Mouse (Mus musculus): ENCODE data around the gene Akap8l. TPM values are rescaled to one million over a fixed set of nuclear protein-coding genes. Genes with fewer than 3 reads are reported as not detected.

The Akap8l gene
- total RNA-seq, 2 experiments from 2014 or later = 220 to 238 TPM

DNA sequence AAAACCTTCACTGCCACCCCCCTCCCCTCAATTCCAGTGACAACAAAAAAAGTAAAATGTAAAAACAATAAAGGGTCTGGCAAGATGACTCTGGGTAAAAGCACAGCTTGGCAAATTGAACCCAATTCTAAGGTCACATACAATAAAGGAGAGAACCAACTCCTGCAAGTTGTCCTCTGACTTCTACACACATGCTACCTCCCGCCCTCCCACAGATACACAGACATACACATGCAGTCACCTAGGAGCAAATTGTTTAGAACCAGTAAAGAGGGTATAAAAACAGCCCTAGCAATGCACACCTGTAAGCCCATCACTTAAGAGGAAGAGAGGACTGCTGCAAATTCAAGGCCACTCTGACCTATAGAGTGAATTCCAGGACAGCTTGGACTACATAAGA lies 27.6 kb downstream of the Akap8l start:
- no peak for TF ChIP-seq CTCF (conservative IDR thresholded peaks at IDR 0.05)
- no peak overlapping the region for H3K4me3 ChIP-seq
- no peak overlapping the region for H3K27ac ChIP-seq

DNA sequence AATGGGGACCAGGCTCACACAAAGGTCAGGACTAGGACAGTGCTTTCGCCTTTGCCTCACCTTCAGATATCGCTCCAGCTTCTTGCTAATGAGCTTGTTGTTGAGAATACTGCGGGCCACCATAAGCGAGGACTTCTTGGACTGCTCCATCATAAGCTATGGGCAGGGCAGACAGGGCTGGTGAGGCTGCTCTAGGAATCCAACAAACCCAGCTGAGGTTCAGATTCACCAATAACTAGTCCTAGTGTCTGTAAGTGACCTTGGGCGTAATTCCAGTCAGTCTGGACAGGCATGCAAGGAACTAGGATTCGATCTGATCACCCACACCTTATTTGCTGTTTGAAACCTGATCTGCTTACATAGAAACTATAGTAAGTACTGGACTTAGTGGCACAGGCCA lies 28.6 kb downstream of the Akap8l start:
- peak overlapping the region; percentile 98 for H3K4me3 ChIP-seq
- DNase-seq (ENCODE audit: low spot score in 2 of 2) = no peak
- H3K27ac ChIP-seq = peak overlapping the region; percentile 93
- TF ChIP-seq CTCF (conservative IDR thresholded peaks at IDR 0.05) = no peak

More for the DNA sequence above, 27.6 kb downstream of the Akap8l start:
- DNase-seq (ENCODE audit: low spot score in 2 of 2) = no peak

DNA sequence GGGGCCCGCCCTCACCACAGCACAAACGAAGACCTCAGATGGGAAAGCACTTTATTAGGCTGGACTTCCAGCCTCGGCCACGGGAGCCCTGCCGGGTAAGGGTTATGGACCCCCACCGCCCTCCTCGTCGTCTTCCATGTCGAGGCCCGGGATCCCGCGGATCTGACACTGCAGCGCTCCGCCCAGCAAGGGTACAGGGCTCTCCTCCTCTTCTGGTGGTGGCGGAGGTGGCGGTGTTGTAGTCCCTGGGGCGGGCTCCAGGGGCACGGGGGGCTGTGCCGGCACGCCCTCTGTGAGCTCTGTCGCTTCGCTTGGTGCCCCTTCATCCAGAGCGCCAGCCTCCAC lies 29.0 kb downstream of the Akap8l start:
- TF ChIP-seq CTCF (conservative IDR thresholded peaks at IDR 0.05) = peak; percentile 58
- peak overlapping the region; percentile 98 for H3K4me3 ChIP-seq
- peak overlapping the region; percentile 93 for H3K27ac ChIP-seq
- no peak for DNase-seq (ENCODE audit: low spot score in 2 of 2)

DNA sequence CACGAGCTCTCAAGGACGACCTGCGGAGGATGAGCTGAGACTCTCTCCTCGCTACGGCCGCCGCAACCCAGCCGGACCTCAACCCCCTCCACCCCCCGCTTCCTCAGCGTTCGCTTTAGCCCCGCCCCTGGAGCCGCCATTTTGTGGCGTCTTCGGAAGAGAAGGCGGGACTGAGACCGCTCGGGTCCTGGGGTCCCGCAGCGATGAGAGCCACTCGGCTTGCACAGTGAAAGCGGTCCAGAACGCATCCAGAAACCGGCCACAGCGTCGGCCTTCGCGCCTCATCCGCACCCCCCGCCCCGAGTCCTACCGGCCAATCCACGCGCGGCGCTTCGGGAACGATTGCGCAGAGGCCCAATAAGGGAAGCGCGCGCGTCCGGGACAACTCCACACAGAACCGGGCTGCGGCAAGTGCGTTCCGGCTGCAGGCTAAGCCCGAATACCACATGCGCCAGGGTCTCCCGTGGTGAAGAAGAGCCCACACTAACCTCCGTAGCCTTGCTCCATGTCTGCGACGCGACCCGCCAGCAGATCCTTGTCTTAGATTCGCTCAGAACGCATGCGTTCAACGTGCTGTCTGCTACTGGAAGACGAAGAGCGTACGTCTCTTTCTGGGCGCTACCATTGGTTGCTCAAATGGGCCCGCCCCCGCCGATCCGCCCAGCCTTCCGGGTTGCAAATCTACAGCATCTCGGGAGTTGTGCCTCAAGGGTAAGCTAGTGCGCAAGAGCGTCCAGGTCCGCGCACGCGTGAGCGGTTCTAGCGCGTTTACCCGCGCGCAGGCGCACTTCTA lies 29.6 kb downstream of the Akap8l start, which contains the start of gene Akap8:
Gene Akap8 (minus strand): TSS at position 642 of the 793 bp plus-strand sequence.
- H3K4me3 ChIP-seq = peak within 1 kb of the TSS; percentile 98
- DNase-seq (ENCODE audit: low spot score in 2 of 2) = peak; percentile 98 to 99
- H3K27ac ChIP-seq = peak within 1 kb of the TSS; percentile 93
- TF ChIP-seq CTCF (conservative IDR thresholded peaks at IDR 0.05) = peak; percentile 35

DNA sequence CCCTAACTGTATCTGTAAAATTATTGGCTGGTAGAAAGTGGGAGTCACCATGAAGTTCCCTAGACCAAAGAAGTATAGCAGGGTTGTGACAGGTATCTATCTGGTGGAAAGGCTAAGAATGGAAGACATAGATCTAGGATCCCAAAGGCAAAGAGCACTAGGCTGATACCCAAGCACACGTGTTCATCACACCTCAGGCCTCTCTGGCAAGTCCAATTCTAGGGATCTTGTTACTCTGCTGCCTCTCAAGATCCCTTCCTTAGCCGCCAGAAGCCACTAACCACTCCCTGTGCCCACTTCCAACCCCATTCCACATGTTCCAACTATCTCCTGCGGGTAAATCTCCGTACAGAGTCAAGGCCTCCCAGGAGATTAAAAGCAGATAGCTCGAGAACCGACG lies 30.5 kb downstream of the Akap8l start:
- no peak for TF ChIP-seq CTCF (conservative IDR thresholded peaks at IDR 0.05)

DNA sequence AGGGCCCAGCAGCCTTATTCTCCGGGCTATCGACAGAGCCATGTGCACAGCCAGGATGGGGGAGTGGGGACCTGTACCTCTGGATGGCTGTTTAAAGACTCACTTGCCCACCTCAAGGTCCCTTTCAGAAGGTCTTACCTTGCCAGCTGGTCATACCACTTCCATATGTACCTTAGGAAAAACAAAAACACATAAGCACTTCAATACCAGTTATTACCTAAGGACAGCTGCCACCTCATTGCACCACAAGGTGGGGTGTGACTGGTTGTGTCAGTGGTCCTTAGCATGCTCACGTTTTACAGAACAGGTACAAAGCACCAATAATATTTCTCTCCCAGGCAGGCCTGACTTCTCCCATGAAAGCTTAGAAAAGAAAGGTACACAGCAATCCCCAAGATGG lies 32.7 kb downstream of the Akap8l start:
- DNase-seq (ENCODE audit: low spot score in 2 of 2) = no peak
- Histone ChIP-seq H3K27ac (no peak overlapping the region), H3K4me3 (no peak overlapping the region)
- TF ChIP-seq CTCF (conservative IDR thresholded peaks at IDR 0.05) = peak; percentile 19; the same call in 1 of the 2 replicates

More for the DNA sequence above, 30.5 kb downstream of the Akap8l start:
- Histone ChIP-seq H3K4me3 (peak overlapping the region; percentile 98), H3K27ac (peak overlapping the region; percentile 93)
- DNase-seq (ENCODE audit: low spot score in 2 of 2) = no peak

DNA sequence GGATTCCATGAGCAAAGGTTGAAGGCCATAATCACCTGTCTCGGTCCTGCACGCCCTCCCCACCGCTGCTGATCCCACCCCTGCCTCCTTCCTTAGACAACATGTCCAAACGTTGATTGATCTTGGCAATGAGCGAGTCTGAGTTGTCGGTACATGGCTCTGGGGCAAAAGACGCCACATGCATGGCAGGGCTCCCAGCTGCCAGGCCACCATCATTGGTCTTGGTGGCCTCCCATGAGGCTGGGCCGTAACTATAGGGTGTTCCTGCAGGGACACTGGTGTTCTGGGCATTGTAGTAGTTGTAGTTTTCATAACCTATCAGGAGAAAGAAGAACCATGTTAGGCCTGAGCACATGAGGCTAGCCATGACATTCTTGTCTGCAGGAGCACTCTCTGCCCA lies 33.4 kb downstream of the Akap8l start:
- no peak for DNase-seq (ENCODE audit: low spot score in 2 of 2)
- H3K27ac ChIP-seq = no peak overlapping the region
- no peak overlapping the region for H3K4me3 ChIP-seq
- TF ChIP-seq CTCF (conservative IDR thresholded peaks at IDR 0.05) = no peak

DNA sequence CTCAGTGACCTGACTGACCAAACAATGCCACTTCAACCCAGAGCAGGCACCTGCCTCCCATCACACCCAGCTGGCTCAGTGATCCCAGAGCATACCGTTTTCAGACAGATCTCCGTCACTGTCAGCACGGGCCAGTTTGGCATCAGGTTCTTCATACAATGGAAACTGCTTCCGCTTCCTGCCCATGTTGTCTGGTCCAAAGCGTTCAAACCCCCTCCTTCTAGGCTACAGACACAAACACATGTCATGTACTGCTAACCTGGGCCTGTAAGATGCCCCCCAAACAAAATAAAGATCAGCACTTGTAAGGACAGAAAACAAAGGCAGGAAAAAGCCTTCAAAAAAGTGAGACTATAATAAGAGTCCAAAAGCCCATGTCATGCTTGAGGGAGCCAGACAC lies 34.8 kb downstream of the Akap8l start:
- no peak for TF ChIP-seq CTCF (conservative IDR thresholded peaks at IDR 0.05)

DNA sequence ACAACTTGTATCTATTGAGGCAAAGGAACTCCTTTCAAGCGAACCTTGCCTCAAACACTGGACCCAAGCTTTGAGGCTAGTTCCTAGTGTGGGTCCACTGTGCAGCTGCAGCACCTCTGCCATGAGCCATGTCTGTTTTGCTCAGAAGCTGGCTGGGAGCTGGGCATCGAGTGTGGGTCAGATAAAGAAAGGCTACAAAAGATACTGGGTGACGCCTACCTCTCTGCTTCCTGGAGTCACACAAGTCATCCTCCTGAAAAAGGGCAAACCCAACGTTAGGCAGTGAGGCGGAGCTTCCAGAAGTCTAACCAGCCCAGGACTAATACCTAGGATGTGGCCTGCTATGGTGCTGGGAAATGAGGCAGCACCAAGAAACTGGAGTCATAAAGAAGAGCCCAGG lies 36.5 kb downstream of the Akap8l start:
- Histone ChIP-seq H3K4me3 (no peak overlapping the region), H3K27ac (no peak overlapping the region)
- no peak for DNase-seq (ENCODE audit: low spot score in 2 of 2)
- no peak for TF ChIP-seq CTCF (conservative IDR thresholded peaks at IDR 0.05)

More for the DNA sequence above, 34.8 kb downstream of the Akap8l start:
- H3K4me3 ChIP-seq = no peak overlapping the region
- DNase-seq (ENCODE audit: low spot score in 2 of 2) = no peak
- no peak overlapping the region for H3K27ac ChIP-seq

DNA sequence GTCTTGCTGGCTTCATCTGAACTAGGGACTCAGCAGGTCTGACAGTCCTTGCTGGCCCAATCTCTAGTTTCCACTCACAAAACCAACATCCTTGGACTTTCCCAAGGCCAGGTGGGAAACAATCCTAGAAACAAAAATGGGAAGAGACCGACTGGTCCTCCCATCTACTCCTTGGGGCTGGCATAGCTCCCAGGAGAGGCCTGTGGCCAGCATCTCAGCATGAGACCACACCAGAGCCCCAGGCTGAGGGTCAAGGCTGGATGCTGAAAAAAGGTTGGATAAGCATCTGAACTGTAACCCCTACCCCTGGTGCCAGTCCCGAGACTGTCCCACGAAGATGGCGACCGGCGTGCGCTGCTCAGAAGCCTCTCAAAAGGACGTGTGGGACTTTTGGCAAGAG lies 37.6 kb downstream of the Akap8l start:
- Histone ChIP-seq H3K27ac (no peak overlapping the region), H3K4me3 (no peak overlapping the region)
- TF ChIP-seq CTCF (conservative IDR thresholded peaks at IDR 0.05) = no peak
- DNase-seq (ENCODE audit: low spot score in 2 of 2) = no peak

DNA sequence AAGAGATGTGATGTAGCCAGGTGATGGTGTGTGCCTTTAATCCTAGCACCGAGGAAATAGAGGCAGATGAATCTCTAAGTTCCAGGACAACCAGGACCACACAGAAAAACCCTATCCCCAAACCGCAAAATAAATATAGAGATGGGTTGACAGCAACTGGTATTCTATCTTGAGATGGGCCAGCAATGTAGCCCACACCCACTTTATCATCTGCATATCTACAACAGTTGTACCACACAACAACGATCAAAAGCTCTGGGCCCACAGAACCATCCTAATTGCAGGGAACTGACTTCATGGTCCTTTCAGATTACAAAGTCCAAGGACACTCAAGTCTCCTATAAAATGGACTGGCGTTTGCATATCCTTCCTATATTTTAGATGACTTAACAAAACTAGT lies 42.4 kb downstream of the Akap8l start:
- no peak for DNase-seq (ENCODE audit: low spot score in 2 of 2)
- no peak for TF ChIP-seq CTCF (conservative IDR thresholded peaks at IDR 0.05)
- Histone ChIP-seq H3K4me3 (no peak overlapping the region), H3K27ac (no peak overlapping the region)

DNA sequence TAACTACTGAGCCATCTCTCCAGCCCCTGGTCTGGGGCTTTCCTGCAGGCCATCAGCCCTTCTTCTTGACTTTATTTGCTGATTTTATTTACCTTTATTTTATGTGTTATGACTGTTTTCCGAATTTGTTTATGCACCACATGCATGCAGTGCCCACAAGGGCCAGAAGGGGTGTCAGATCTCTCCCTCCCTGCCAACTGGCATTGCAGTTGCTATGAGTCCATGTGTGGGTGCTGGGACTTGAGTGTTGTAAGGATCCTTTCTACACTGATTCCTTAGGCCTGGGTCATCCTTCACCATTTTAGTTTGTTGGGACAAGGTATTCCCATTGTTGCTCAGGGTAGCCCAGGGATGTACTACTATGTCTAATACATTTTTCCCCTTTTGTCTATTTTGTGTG lies 52.3 kb downstream of the Akap8l start:
- Histone ChIP-seq H3K27ac (no peak overlapping the region), H3K4me3 (no peak overlapping the region)
- peak; percentile 53 for TF ChIP-seq CTCF (conservative IDR thresholded peaks at IDR 0.05)
- DNase-seq (ENCODE audit: low spot score in 2 of 2) = no peak

DNA sequence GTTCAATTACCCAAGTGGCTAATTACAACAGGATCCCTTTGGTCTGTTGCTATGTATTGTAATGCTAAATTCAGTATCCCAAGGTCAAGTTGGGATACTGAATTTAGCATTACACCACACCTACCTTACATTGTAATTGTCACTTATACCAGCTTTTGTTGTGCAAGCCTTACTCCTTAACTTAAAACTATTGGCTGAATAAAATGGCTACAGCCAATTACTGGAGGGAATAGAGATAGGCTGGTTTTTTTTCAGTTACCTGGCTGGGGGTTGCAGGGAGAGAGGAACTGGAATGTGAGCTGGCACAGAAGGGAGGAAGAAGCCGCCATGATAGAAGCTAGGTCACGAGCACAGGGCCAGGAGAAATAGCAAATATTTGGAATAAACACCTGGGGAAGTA lies 54.5 kb downstream of the Akap8l start:
- Histone ChIP-seq H3K27ac (no peak overlapping the region), H3K4me3 (no peak overlapping the region)
- TF ChIP-seq CTCF (conservative IDR thresholded peaks at IDR 0.05) = no peak
- DNase-seq (ENCODE audit: low spot score in 2 of 2) = no peak

DNA sequence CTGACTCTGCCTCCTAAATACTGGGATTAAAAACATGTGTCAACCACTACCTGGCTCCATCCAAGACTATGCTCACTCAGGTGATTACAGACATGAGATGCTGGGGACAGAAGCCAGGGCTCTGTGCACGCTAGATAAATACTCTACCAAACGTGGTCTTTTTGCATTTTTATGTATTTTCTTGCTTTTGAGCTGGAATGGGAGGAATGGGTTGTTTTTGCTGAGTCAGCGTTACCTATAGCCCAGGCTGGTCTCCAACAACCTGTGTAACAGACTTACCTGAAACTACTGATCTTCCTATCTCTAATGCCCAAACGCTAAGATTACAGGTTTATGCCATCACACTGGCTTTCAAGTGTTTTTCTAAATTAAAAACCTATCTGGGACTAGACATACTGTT lies 55.2 kb downstream of the Akap8l start:
- no peak for TF ChIP-seq CTCF (conservative IDR thresholded peaks at IDR 0.05)

More for the DNA sequence above, 55.2 kb downstream of the Akap8l start:
- DNase-seq (ENCODE audit: low spot score in 2 of 2) = no peak
- H3K27ac ChIP-seq = no peak overlapping the region
- H3K4me3 ChIP-seq = no peak overlapping the region

All from layer of hippocampus, adult 2 months (tissue).